Mouse (Mus musculus) hindbrain, embryonic 12.5 days (tissue): ENCODE data around the gene Me3. TPM values are rescaled to one million over a fixed set of nuclear protein-coding genes. Genes with fewer than 3 reads are reported as not detected.

ENCODE experiments used
- ATAC-seq: fragments of 200-750 bp; cut with Nextera tagmentation; 2 replicates; pipeline ENCODE4 v1.8.0; 2017; ENCODE audit warnings: moderate TSS enrichment; ENCODE audit not compliant: low FRiP score
- H3K27ac ChIP-seq: fragments of 300-500 bp; sonication (generic); 2 replicates; pipeline ENCODE4 v1.5.1; 2016; ENCODE audit warnings: mild to moderate bottlenecking
- H3K27me3 ChIP-seq: fragments of 300-500 bp; sonication (generic); 2 replicates; pipeline ENCODE4 v1.6.1; 2016; ENCODE audit warnings: mild to moderate bottlenecking
- H3K36me3 ChIP-seq: fragments of 300-500 bp; sonication (generic); 2 replicates; pipeline ENCODE4 v1.6.1; 2016; ENCODE audit warnings: mild to moderate bottlenecking
- H3K4me1 ChIP-seq: fragments of 300-500 bp; sonication (generic); 2 replicates; pipeline ENCODE4 v1.6.1; 2016
- H3K4me2 ChIP-seq: fragments of 300-500 bp; sonication (generic); replicated peaks from 2 replicates; pipeline ENCODE4 v1.6.1; 2016; ENCODE audit warnings: mild to moderate bottlenecking
- H3K4me3 ChIP-seq: fragments of 300-500 bp; sonication (generic); 2 replicates; pipeline ENCODE4 v1.5.1; 2016; ENCODE audit warnings: mild to moderate bottlenecking
- H3K9ac ChIP-seq: fragments of 300-500 bp; sonication (generic); 2 replicates; pipeline ENCODE4 v1.6.1; 2016; ENCODE audit warnings: mild to moderate bottlenecking, moderate library complexity
- H3K9me3 ChIP-seq: fragments of 300-500 bp; sonication (generic); replicated peaks from 2 replicates; pipeline ENCODE4 v1.6.1; 2016; ENCODE audit warnings: mild to moderate bottlenecking
- WGBS: fragments of 180-500 bp; shearing (Covaris S2); methylation state at CpG from one replicate; pipeline ENCODE4 v1.1.7; 2016; 5-methylcytosine and 5-hydroxymethylcytosine counted together
- polyA plus RNA-seq: library from polyadenylated mRNA; unstranded; fragments of >200 nt; fragmentation: Nextera tagmentation; extraction: Ambion mirVana; gene quantifications from 2 replicates; pipeline ENCODE4 v1.2.1, GENCODE M21; 2016

Me3 gene
- polyA plus RNA-seq, 1 experiment from 2014 or later = 1.2 TPM

- Histone ChIP-seq H3K4me3 (no peak overlapping the region), H3K4me1 (no peaks in the 10 kb centered on the region), H3K9me3 (no peaks in the 10 kb centered on the region), H3K27me3 (no peaks in the 10 kb centered on the region), H3K27ac (no peak overlapping the region), H3K36me3 (no peaks in the 10 kb centered on the region), H3K9ac (no peak overlapping the region), H3K4me2 (no peak overlapping the region)
- ATAC-seq = no peak
Measured at GRCm38 (mm10) chr7:89676176-89676575, 44.0 kb downstream of the Me3 start.

GRCm38 (mm10) chr7:89677850-89678249 is 45.7 kb downstream of the Me3 start:
- Histone ChIP-seq H3K27ac (no peak overlapping the region), H3K36me3 (no peaks in the 10 kb centered on the region), H3K4me3 (no peak overlapping the region), H3K9me3 (no peaks in the 10 kb centered on the region), H3K4me1 (no peaks in the 10 kb centered on the region), H3K27me3 (no peaks in the 10 kb centered on the region), H3K9ac (no peak overlapping the region), H3K4me2 (no peak overlapping the region)
- no peak for ATAC-seq
- WGBS = 67% methylated on average over 1 of the region's 1 CpGs

GRCm38 (mm10) chr7:89678719-89679118 is 46.5 kb downstream of the Me3 start:
- 93% methylated on average over 5 of the region's 5 CpGs for WGBS
- ATAC-seq = no peak
- Histone ChIP-seq H3K4me3 (no peak overlapping the region), H3K9ac (no peak overlapping the region), H3K27me3 (no peaks in the 10 kb centered on the region), H3K4me1 (no peaks in the 10 kb centered on the region), H3K4me2 (no peak overlapping the region), H3K36me3 (no peaks in the 10 kb centered on the region), H3K9me3 (no peaks in the 10 kb centered on the region), H3K27ac (no peak overlapping the region)

- no peak overlapping the region for H3K9ac ChIP-seq
- no peak overlapping the region for H3K4me3 ChIP-seq
- H3K4me2 ChIP-seq = no peak overlapping the region
- H3K27ac ChIP-seq = no peak overlapping the region
- ATAC-seq = no peak
- 78% methylated on average over 6 of the region's 6 CpGs for WGBS
- no peaks in the 10 kb centered on the region for H3K4me1 ChIP-seq
- no peaks in the 10 kb centered on the region for H3K36me3 ChIP-seq
- H3K9me3 ChIP-seq = no peaks in the 10 kb centered on the region
- H3K27me3 ChIP-seq = no peaks in the 10 kb centered on the region
Measured at GRCm38 (mm10) chr7:89679139-89679538, 46.9 kb downstream of the Me3 start.

GRCm38 (mm10) chr7:89679621-89680140 is 47.5 kb downstream of the Me3 start:
- H3K4me1 ChIP-seq = no peaks in the 10 kb centered on the region

GRCm38 (mm10) chr7:89680891-89681290 is 48.7 kb downstream of the Me3 start:
- no peak overlapping the region for H3K9ac ChIP-seq
- no peaks in the 10 kb centered on the region for H3K4me1 ChIP-seq
- ATAC-seq = no peak
- H3K4me3 ChIP-seq = no peak overlapping the region
- 54% methylated on average over 3 of the region's 3 CpGs for WGBS
- no peaks in the 10 kb centered on the region for H3K9me3 ChIP-seq
- no peak overlapping the region for H3K27ac ChIP-seq
- no peak overlapping the region for H3K4me2 ChIP-seq
- H3K27me3 ChIP-seq = no peaks in the 10 kb centered on the region
- H3K36me3 ChIP-seq = no peaks in the 10 kb centered on the region

More at GRCm38 (mm10) chr7:89679621-89680140, 47.5 kb downstream of the Me3 start:
- Histone ChIP-seq H3K4me3 (no peak overlapping the region), H3K9ac (no peak overlapping the region), H3K27ac (no peak overlapping the region), H3K4me2 (no peak overlapping the region), H3K36me3 (no peaks in the 10 kb centered on the region), H3K9me3 (no peaks in the 10 kb centered on the region), H3K27me3 (no peaks in the 10 kb centered on the region)
- WGBS = 39% methylated on average over 2 of the region's 2 CpGs
- no peak for ATAC-seq

- ATAC-seq = no peak
- Histone ChIP-seq H3K4me2 (no peak overlapping the region), H3K36me3 (no peaks in the 10 kb centered on the region), H3K9ac (no peak overlapping the region), H3K4me3 (no peak overlapping the region), H3K4me1 (no peaks in the 10 kb centered on the region), H3K27me3 (no peaks in the 10 kb centered on the region), H3K9me3 (no peaks in the 10 kb centered on the region), H3K27ac (no peak overlapping the region)
- 67% methylated on average over 10 of the region's 10 CpGs for WGBS
Measured at GRCm38 (mm10) chr7:89681666-89682470, 49.7 kb downstream of the Me3 start.

- H3K4me2 ChIP-seq = no peak overlapping the region
- H3K4me1 ChIP-seq = no peaks in the 10 kb centered on the region
- no peak overlapping the region for H3K27ac ChIP-seq
- no peaks in the 10 kb centered on the region for H3K27me3 ChIP-seq
- H3K4me3 ChIP-seq = no peak overlapping the region
- no peak overlapping the region for H3K9ac ChIP-seq
- H3K36me3 ChIP-seq = no peaks in the 10 kb centered on the region
- no peak for ATAC-seq
- H3K9me3 ChIP-seq = no peaks in the 10 kb centered on the region
Measured at GRCm38 (mm10) chr7:89698186-89698585, 66.0 kb downstream of the Me3 start.

GRCm38 (mm10) chr7:89699668-89700350 is 67.6 kb downstream of the Me3 start:
- ATAC-seq = no peak
- Histone ChIP-seq H3K4me3 (no peak overlapping the region), H3K27ac (no peak overlapping the region), H3K4me2 (no peak overlapping the region), H3K4me1 (no peaks in the 10 kb centered on the region), H3K9ac (no peak overlapping the region), H3K27me3 (no peaks in the 10 kb centered on the region), H3K9me3 (no peaks in the 10 kb centered on the region), H3K36me3 (no peaks in the 10 kb centered on the region)
- 70% methylated on average over 5 of the region's 5 CpGs for WGBS

GRCm38 (mm10) chr7:89700511-89700910 is 68.3 kb downstream of the Me3 start:
- H3K36me3 ChIP-seq = no peaks in the 10 kb centered on the region
- no peak overlapping the region for H3K27ac ChIP-seq
- no peak overlapping the region for H3K4me2 ChIP-seq
- H3K27me3 ChIP-seq = no peaks in the 10 kb centered on the region
- H3K4me1 ChIP-seq = no peaks in the 10 kb centered on the region
- WGBS = 33% methylated on average over 1 of the region's 1 CpGs
- H3K4me3 ChIP-seq = no peak overlapping the region
- H3K9me3 ChIP-seq = no peaks in the 10 kb centered on the region
- no peak for ATAC-seq
- no peak overlapping the region for H3K9ac ChIP-seq

GRCm38 (mm10) chr7:89710776-89711175 is 78.6 kb downstream of the Me3 start:
- no peaks in the 10 kb centered on the region for H3K4me1 ChIP-seq
- H3K27ac ChIP-seq = no peak overlapping the region
- H3K4me3 ChIP-seq = no peak overlapping the region
- no peak overlapping the region for H3K4me2 ChIP-seq
- no peaks in the 10 kb centered on the region for H3K9me3 ChIP-seq
- H3K27me3 ChIP-seq = no peaks in the 10 kb centered on the region
- WGBS = 58% methylated on average over 2 of the region's 2 CpGs
- ATAC-seq = no peak
- H3K36me3 ChIP-seq = no peaks in the 10 kb centered on the region
- no peak overlapping the region for H3K9ac ChIP-seq

- no peak overlapping the region for H3K27ac ChIP-seq
- no peak overlapping the region for H3K9ac ChIP-seq
- no peaks in the 10 kb centered on the region for H3K9me3 ChIP-seq
- H3K4me3 ChIP-seq = no peak overlapping the region
- H3K36me3 ChIP-seq = no peaks in the 10 kb centered on the region
- ATAC-seq = no peak
- no peak overlapping the region for H3K4me2 ChIP-seq
- H3K27me3 ChIP-seq = no peaks in the 10 kb centered on the region
- no peaks in the 10 kb centered on the region for H3K4me1 ChIP-seq
Measured at GRCm38 (mm10) chr7:89713059-89713458, 80.9 kb downstream of the Me3 start.

GRCm38 (mm10) chr7:89716226-89716625 is 84.0 kb downstream of the Me3 start:
- WGBS = 77% methylated on average over 3 of the region's 3 CpGs
- no peak overlapping the region for H3K9ac ChIP-seq
- no peak for ATAC-seq
- H3K9me3 ChIP-seq = no peaks in the 10 kb centered on the region
- H3K4me1 ChIP-seq = no peaks in the 10 kb centered on the region
- no peak overlapping the region for H3K27ac ChIP-seq
- H3K4me3 ChIP-seq = no peak overlapping the region
- H3K27me3 ChIP-seq = no peaks in the 10 kb centered on the region
- H3K36me3 ChIP-seq = no peaks in the 10 kb centered on the region
- H3K4me2 ChIP-seq = no peak overlapping the region
